ENCODE assay signal across 15 mouse cellular contexts in genomic region chr5:150372956-150373355, GRCm38 (mm10).
"Had no signal": no experiment of that assay in that cellular context is flagged by ENCODE, and none has a peak within 500 bp of the region (broad histone marks: within the 10 kb centered on the region; RNA-seq: fewer than 3 reads in every experiment).

No protein-coding gene starts in this region.

- H3K9me3 ChIP-seq: limb, embryonic 12.5 days; liver, embryonic 13.5 days; lung, embryonic 15.5 days; midbrain, embryonic 13.5 days; neural tube, embryonic 12.5 days had no signal

- DNase-seq: kidney, adult 8-10 months; kidney, postnatal 25 days; liver; liver, embryonic 13.5 days; liver, postnatal 0 days; lung, postnatal 14 days; retina, postnatal 1 day; right cerebral cortex, postnatal 4 days; spleen, adult 18-20 months; thymus, adult 2 months had no signal

- H3K4me1 ChIP-seq: limb, embryonic 12.5 days; lung, embryonic 15.5 days; midbrain, embryonic 13.5 days; neural tube, embryonic 12.5 days had no signal

- H3K27ac ChIP-seq: limb, embryonic 12.5 days; liver, embryonic 13.5 days; lung, embryonic 15.5 days; midbrain, embryonic 13.5 days; neural tube, embryonic 12.5 days had no signal

- H3K4me3 ChIP-seq: limb, embryonic 12.5 days; liver, embryonic 13.5 days; lung, embryonic 15.5 days; midbrain, embryonic 13.5 days; myocyte; neural tube, embryonic 12.5 days had no signal

- H3K4me2 ChIP-seq: limb, embryonic 12.5 days; liver, embryonic 13.5 days; lung, embryonic 15.5 days; midbrain, embryonic 13.5 days; neural tube, embryonic 12.5 days had no signal

- H3K9ac ChIP-seq: limb, embryonic 12.5 days; liver, embryonic 13.5 days; liver, postnatal 0 days; lung, embryonic 15.5 days; midbrain, embryonic 13.5 days; neural tube, embryonic 12.5 days had no signal

- H3K27me3 ChIP-seq: limb, embryonic 12.5 days; liver, embryonic 13.5 days; lung, embryonic 15.5 days; midbrain, embryonic 13.5 days; neural tube, embryonic 12.5 days had no signal

- H3K36me3 ChIP-seq: limb, embryonic 12.5 days; liver, embryonic 13.5 days; lung, embryonic 15.5 days had no signal

- ATAC-seq: liver, postnatal 0 days; midbrain, embryonic 13.5 days had no signal
